Mouse (Mus musculus): ENCODE measurements around the gene Atg4a-ps. TPM values are rescaled to one million over a fixed set of nuclear protein-coding genes. Genes with fewer than 3 reads are reported as not detected.

Atg4a-ps gene
- polyA plus RNA-seq, 1 experiment = not detected

- peaks cover 3% of the 10 kb centered on the region; the same call in 1 of the 2 replicates for H3K4me1 ChIP-seq (ENCODE audit: control insufficient read depth, insufficient read depth, low read length)
- TF ChIP-seq CTCF (IDR thresholded peaks at IDR 0.05; ENCODE audit: insufficient read depth, low read depth, low read length) = no peak
- no peak for TF ChIP-seq POLR2A (IDR thresholded peaks at IDR 0.05; ENCODE audit: insufficient read depth, low read depth, low read length)
- WGBS = 70% methylated on average over 4 of the region's 4 CpGs
- H3K27ac ChIP-seq (ENCODE audit: insufficient read depth, low read depth, low read length) = no peak overlapping the region
- H3K4me3 ChIP-seq (ENCODE audit: insufficient read depth, low read depth, low read length) = no peak overlapping the region
Measured at GRCm38 (mm10) chr3:103672113-103672512, 26.2 kb upstream of the Atg4a-ps start.

- WGBS = 98% methylated on average over 3 of the region's 3 CpGs
- no peak overlapping the region for H3K27ac ChIP-seq (ENCODE audit: insufficient read depth, low read depth, low read length)
Measured at GRCm38 (mm10) chr3:103663385-103663784, 17.5 kb upstream of the Atg4a-ps start.

GRCm38 (mm10) chr3:103661714-103662113 lies 15.8 kb upstream of the Atg4a-ps start:
- Histone ChIP-seq H3K27ac (ENCODE audit: insufficient read depth, low read depth, low read length) (no peak overlapping the region), H3K4me1 (ENCODE audit: control insufficient read depth, insufficient read depth, low read length) (no peaks in the 10 kb centered on the region), H3K4me3 (ENCODE audit: insufficient read depth, low read depth, low read length) (no peak overlapping the region)
- WGBS = 88% methylated on average over 8 of the region's 8 CpGs
- TF ChIP-seq POLR2A (IDR thresholded peaks at IDR 0.05; ENCODE audit: insufficient read depth, low read depth, low read length) = no peak
- no peak for TF ChIP-seq CTCF (IDR thresholded peaks at IDR 0.05; ENCODE audit: insufficient read depth, low read depth, low read length)

More at GRCm38 (mm10) chr3:103663385-103663784, 17.5 kb upstream of the Atg4a-ps start:
- no peak for TF ChIP-seq POLR2A (IDR thresholded peaks at IDR 0.05; ENCODE audit: insufficient read depth, low read depth, low read length)
- TF ChIP-seq CTCF (IDR thresholded peaks at IDR 0.05; ENCODE audit: insufficient read depth, low read depth, low read length) = no peak
- Histone ChIP-seq H3K4me3 (ENCODE audit: insufficient read depth, low read depth, low read length) (no peak overlapping the region), H3K4me1 (ENCODE audit: control insufficient read depth, insufficient read depth, low read length) (peaks cover 2% of the 10 kb centered on the region; the same call in 1 of the 2 replicates)

GRCm38 (mm10) chr3:103660012-103660411 lies 14.1 kb upstream of the Atg4a-ps start:
- no peak for TF ChIP-seq CTCF (IDR thresholded peaks at IDR 0.05; ENCODE audit: insufficient read depth, low read depth, low read length)
- no peak for TF ChIP-seq POLR2A (IDR thresholded peaks at IDR 0.05; ENCODE audit: insufficient read depth, low read depth, low read length)
- no peak overlapping the region for H3K4me3 ChIP-seq (ENCODE audit: insufficient read depth, low read depth, low read length)
- H3K4me1 ChIP-seq (ENCODE audit: control insufficient read depth, insufficient read depth, low read length) = no peaks in the 10 kb centered on the region
- H3K27ac ChIP-seq (ENCODE audit: insufficient read depth, low read depth, low read length) = no peak overlapping the region
- WGBS = 81% methylated on average over 2 of the region's 2 CpGs

- 42% methylated on average over 1 of the region's 1 CpGs for WGBS
- TF ChIP-seq POLR2A (IDR thresholded peaks at IDR 0.05; ENCODE audit: insufficient read depth, low read depth, low read length) (no peak), CTCF (IDR thresholded peaks at IDR 0.05; ENCODE audit: insufficient read depth, low read depth, low read length) (no peak)
Measured at GRCm38 (mm10) chr3:103650406-103650805, 4.5 kb upstream of the Atg4a-ps start.

GRCm38 (mm10) chr3:103649716-103650115 lies 3.8 kb upstream of the Atg4a-ps start:
- H3K4me3 ChIP-seq (ENCODE audit: insufficient read depth, low read depth, low read length) = no peak overlapping the region
- 83% methylated on average over 6 of the region's 6 CpGs for WGBS
- no peak overlapping the region for H3K27ac ChIP-seq (ENCODE audit: insufficient read depth, low read depth, low read length)
- H3K4me1 ChIP-seq (ENCODE audit: control insufficient read depth, insufficient read depth, low read length) = 0 out of 2 replicates have a peak, but pooled peaks cover 2% of the 10 kb centered on the region
- TF ChIP-seq POLR2A (IDR thresholded peaks at IDR 0.05; ENCODE audit: insufficient read depth, low read depth, low read length) (no peak), CTCF (IDR thresholded peaks at IDR 0.05; ENCODE audit: insufficient read depth, low read depth, low read length) (no peak)

More at GRCm38 (mm10) chr3:103650406-103650805, 4.5 kb upstream of the Atg4a-ps start:
- H3K4me3 ChIP-seq (ENCODE audit: insufficient read depth, low read depth, low read length) = no peak overlapping the region
- H3K27ac ChIP-seq (ENCODE audit: insufficient read depth, low read depth, low read length) = no peak overlapping the region
- 0 out of 2 replicates have a peak, but pooled peaks cover 2% of the 10 kb centered on the region for H3K4me1 ChIP-seq (ENCODE audit: control insufficient read depth, insufficient read depth, low read length)

GRCm38 (mm10) chr3:103648486-103648885 lies 2.6 kb upstream of the Atg4a-ps start:
- TF ChIP-seq POLR2A (IDR thresholded peaks at IDR 0.05; ENCODE audit: insufficient read depth, low read depth, low read length) = no peak
- no peak for TF ChIP-seq CTCF (IDR thresholded peaks at IDR 0.05; ENCODE audit: insufficient read depth, low read depth, low read length)
- Histone ChIP-seq H3K4me1 (ENCODE audit: control insufficient read depth, insufficient read depth, low read length) (0 out of 2 replicates have a peak, but pooled peaks cover 2% of the 10 kb centered on the region), H3K27ac (ENCODE audit: insufficient read depth, low read depth, low read length) (no peak overlapping the region), H3K4me3 (ENCODE audit: insufficient read depth, low read depth, low read length) (no peak overlapping the region)
- 74% methylated on average over 4 of the region's 4 CpGs for WGBS

GRCm38 (mm10) chr3:103647164-103647867 lies 1.4 kb upstream of the Atg4a-ps start:
- WGBS = 87% methylated on average over 11 of the region's 11 CpGs

GRCm38 (mm10) chr3:103641301-103641700 lies 4.6 kb downstream of the Atg4a-ps start:
- no peak for TF ChIP-seq CTCF (IDR thresholded peaks at IDR 0.05; ENCODE audit: insufficient read depth, low read depth, low read length)
- TF ChIP-seq POLR2A (IDR thresholded peaks at IDR 0.05; ENCODE audit: insufficient read depth, low read depth, low read length) = no peak
- 38% methylated on average over 7 of the region's 7 CpGs for WGBS
- peaks cover 18% of the 10 kb centered on the region for H3K4me1 ChIP-seq (ENCODE audit: control insufficient read depth, insufficient read depth, low read length)
- H3K27ac ChIP-seq (ENCODE audit: insufficient read depth, low read depth, low read length) = peak overlapping the region; percentile 67
- no peak overlapping the region for H3K4me3 ChIP-seq (ENCODE audit: insufficient read depth, low read depth, low read length)

More at GRCm38 (mm10) chr3:103647164-103647867, 1.4 kb upstream of the Atg4a-ps start:
- peaks cover 2% of the 10 kb centered on the region; the same call in 1 of the 2 replicates for H3K4me1 ChIP-seq (ENCODE audit: control insufficient read depth, insufficient read depth, low read length)
- H3K27ac ChIP-seq (ENCODE audit: insufficient read depth, low read depth, low read length) = no peak overlapping the region
- no peak overlapping the region for H3K4me3 ChIP-seq (ENCODE audit: insufficient read depth, low read depth, low read length)
- TF ChIP-seq CTCF (IDR thresholded peaks at IDR 0.05; ENCODE audit: insufficient read depth, low read depth, low read length) (no peak), POLR2A (IDR thresholded peaks at IDR 0.05; ENCODE audit: insufficient read depth, low read depth, low read length) (no peak)

All from olfactory bulb, adult 2 months (tissue).